Mouse (Mus musculus) hindbrain, embryonic 14.5 days (tissue): ENCODE results near the gene Tab1. TPM values are rescaled to one million over a fixed set of nuclear protein-coding genes. Genes with fewer than 3 reads are reported as not detected.

ENCODE experiments used
- ATAC-seq: fragments of 200-750 bp; cut with Nextera tagmentation; 2 replicates; pipeline ENCODE4 v1.8.0; 2017; ENCODE audit warnings: moderate number of reproducible peaks, mild to moderate bottlenecking, moderate TSS enrichment, moderate library complexity; ENCODE audit not compliant: low FRiP score
- DNase-seq: peaks from one replicate; pipeline ENCODE4 v3.0.0-alpha.2; 2015; ENCODE audit warnings: low spot score
- H3K27ac ChIP-seq: fragments of 300-500 bp; sonication (generic); 2 replicates; pipeline ENCODE4 v1.5.1; 2014; ENCODE audit warnings: mild to moderate bottlenecking, moderate library complexity
- H3K27me3 ChIP-seq: fragments of 300-500 bp; sonication (generic); 2 replicates; pipeline ENCODE4 v1.6.1; 2014; ENCODE audit warnings: mild to moderate bottlenecking, low read length, mixed read lengths; ENCODE audit not compliant: control insufficient read depth, insufficient read depth
- H3K36me3 ChIP-seq: fragments of 300-500 bp; sonication (generic); replicated peaks from 2 replicates; pipeline ENCODE4 v1.6.1; 2014; ENCODE audit not compliant: control insufficient read depth, insufficient read depth
- H3K4me1 ChIP-seq: fragments of 300-500 bp; sonication (generic); replicated peaks from 2 replicates; pipeline ENCODE4 v1.6.1; 2014; ENCODE audit warnings: antibody characterized with exemption, low read length, mixed read lengths; ENCODE audit not compliant: control insufficient read depth, insufficient read depth
- H3K4me2 ChIP-seq: fragments of 300-500 bp; sonication (generic); replicated peaks from 2 replicates; pipeline ENCODE4 v1.6.1; 2014; ENCODE audit warnings: mild to moderate bottlenecking, moderate library complexity
- H3K4me3 ChIP-seq: fragments of 300-500 bp; sonication (generic); replicated peaks from 2 replicates; pipeline ENCODE4 v1.5.1; 2014; ENCODE audit warnings: mild to moderate bottlenecking, low read length
- H3K9ac ChIP-seq: fragments of 300-500 bp; sonication (generic); 2 replicates; pipeline ENCODE4 v1.6.1; 2014
- H3K9me3 ChIP-seq: fragments of 300-500 bp; sonication (generic); 2 replicates; pipeline ENCODE4 v1.6.1; 2016; ENCODE audit warnings: low read length; ENCODE audit not compliant: control insufficient read depth
- WGBS: fragments of 180-500 bp; shearing (Covaris S2); extraction: QIAGEN DNeasy Blood & Tissue Kit; methylation state at CpG from one replicate; pipeline ENCODE4 v1.1.7; 2014; 5-methylcytosine and 5-hydroxymethylcytosine counted together
- polyA plus RNA-seq: library from polyadenylated mRNA; unstranded; fragments of >200 nt; fragmentation: Nextera tagmentation; extraction: Ambion mirVana; gene quantifications from 2 replicates; pipeline ENCODE4 v1.2.1, GENCODE M21; 2014

Tab1 gene
- polyA plus RNA-seq, 1 experiment from 2014 or later = 36.1 TPM

DNA sequence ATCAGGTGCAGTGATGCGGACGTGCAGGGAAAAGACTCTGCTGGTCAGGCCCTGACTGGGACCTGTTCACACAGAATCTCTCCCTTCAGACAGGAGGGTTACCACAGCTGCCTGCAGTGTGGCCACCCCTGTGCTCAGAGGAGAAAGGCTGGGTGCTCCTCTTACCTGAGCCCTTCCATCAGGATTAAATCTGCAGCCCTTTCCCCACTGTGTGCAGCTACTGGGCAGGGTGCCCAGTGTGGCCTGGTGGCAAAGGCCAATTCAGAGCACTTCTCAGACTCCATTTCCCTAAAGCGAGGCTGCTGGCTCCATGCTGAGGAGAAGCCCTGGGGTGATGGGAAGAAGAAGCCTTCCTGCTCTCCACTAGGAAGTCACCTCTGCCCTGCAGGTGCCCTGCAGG, 28.3 kb downstream of the Tab1 start:
- no peak overlapping the region for H3K9ac ChIP-seq

DNA sequence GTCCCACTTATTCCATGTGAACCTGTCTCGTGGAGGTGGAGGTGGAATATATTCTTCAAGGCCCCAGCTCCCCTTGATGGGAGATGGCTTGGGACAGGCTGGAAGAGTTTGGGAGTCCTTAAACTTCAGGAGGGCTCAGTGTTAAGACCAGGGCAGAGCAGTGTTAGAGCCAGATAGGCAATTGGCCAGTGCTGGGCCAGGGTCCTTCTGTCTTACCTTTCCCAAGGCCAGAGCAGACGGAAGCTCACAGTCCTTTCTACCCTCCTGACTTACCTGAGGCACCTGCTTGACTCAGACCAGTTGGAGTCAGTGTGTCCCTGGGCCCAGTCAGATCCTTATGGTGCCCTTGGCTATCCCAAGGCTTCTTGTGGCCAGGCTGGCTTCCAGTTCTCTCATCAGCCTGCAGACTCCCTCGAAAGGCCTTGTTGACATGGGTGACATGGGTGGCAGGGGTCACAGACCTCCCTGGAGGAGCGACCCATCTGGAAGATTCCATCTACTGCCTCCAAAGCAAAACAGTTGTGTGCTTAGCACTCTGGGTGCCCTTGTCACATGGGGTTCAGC, 29.6 kb downstream of the Tab1 start:
- Histone ChIP-seq H3K27ac (no peak overlapping the region), H3K4me3 (no peak overlapping the region), H3K9ac (no peak overlapping the region), H3K4me1 (no peaks in the 10 kb centered on the region), H3K27me3 (no peaks in the 10 kb centered on the region), H3K9me3 (no peaks in the 10 kb centered on the region), H3K4me2 (no peak overlapping the region), H3K36me3 (peaks cover 47% of the 10 kb centered on the region)
- DNase-seq (no peak), ATAC-seq (no peak)
- 87% methylated on average over 4 of the region's 4 CpGs for WGBS

More for the DNA sequence above, 28.3 kb downstream of the Tab1 start:
- ATAC-seq (no peak), DNase-seq (no peak)
- H3K27ac ChIP-seq = no peak overlapping the region
- H3K36me3 ChIP-seq = peaks cover 59% of the 10 kb centered on the region
- 94% methylated on average over 3 of the region's 3 CpGs for WGBS
- no peaks in the 10 kb centered on the region for H3K9me3 ChIP-seq
- H3K4me1 ChIP-seq = no peaks in the 10 kb centered on the region
- H3K4me3 ChIP-seq = no peak overlapping the region
- no peak overlapping the region for H3K4me2 ChIP-seq
- H3K27me3 ChIP-seq = no peaks in the 10 kb centered on the region

DNA sequence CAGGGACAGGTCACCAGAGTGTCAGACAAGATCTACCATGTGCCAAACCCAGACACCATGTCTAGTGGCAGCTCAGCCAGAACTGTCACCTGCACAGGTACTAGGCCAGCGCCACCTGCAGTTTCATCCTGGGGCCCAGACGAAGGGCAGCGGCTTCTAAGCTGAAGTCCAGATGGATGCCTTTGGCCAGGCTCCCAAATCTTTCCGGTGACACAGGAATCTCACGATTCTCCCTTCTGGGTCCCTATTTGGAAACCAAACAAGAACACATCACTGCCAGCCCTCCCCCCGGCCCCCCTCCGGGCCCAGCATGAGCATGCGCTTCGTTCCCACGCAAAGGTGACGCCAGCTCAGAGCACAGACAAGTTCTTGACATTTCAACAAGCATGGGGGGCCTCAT, 30.3 kb downstream of the Tab1 start:
- Histone ChIP-seq H3K36me3 (peaks cover 39% of the 10 kb centered on the region), H3K4me3 (no peak overlapping the region), H3K27me3 (no peaks in the 10 kb centered on the region), H3K27ac (no peak overlapping the region), H3K9me3 (no peaks in the 10 kb centered on the region), H3K9ac (no peak overlapping the region), H3K4me1 (no peaks in the 10 kb centered on the region), H3K4me2 (no peak overlapping the region)
- ATAC-seq = no peak
- WGBS = 76% methylated on average over 11 of the region's 11 CpGs
- DNase-seq = no peak

DNA sequence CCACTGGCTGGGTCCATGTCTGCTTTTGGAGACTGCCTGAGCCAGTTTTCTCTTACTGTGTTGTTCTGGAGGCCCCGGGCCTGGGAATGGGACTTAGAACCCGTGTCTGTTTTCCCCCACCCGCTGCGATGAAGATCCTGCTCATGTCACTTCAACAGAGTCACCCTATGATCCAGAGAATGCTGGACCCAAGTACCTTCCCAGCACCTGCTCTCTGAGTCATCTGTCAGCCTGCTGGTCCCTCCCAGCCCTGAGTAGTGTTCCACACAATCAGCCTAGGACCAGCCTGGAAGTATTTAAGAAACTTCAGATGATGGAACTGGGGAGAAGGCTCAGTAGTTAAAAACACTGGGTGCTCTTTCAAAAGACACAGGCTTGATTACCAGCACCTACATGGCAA, 30.8 kb downstream of the Tab1 start:
- Histone ChIP-seq H3K4me2 (no peak overlapping the region), H3K27ac (no peak overlapping the region), H3K4me3 (no peak overlapping the region), H3K9me3 (no peaks in the 10 kb centered on the region), H3K9ac (no peak overlapping the region), H3K36me3 (peaks cover 35% of the 10 kb centered on the region), H3K27me3 (no peaks in the 10 kb centered on the region), H3K4me1 (no peaks in the 10 kb centered on the region)
- 84% methylated on average over 4 of the region's 4 CpGs for WGBS
- ATAC-seq = no peak
- DNase-seq = no peak

DNA sequence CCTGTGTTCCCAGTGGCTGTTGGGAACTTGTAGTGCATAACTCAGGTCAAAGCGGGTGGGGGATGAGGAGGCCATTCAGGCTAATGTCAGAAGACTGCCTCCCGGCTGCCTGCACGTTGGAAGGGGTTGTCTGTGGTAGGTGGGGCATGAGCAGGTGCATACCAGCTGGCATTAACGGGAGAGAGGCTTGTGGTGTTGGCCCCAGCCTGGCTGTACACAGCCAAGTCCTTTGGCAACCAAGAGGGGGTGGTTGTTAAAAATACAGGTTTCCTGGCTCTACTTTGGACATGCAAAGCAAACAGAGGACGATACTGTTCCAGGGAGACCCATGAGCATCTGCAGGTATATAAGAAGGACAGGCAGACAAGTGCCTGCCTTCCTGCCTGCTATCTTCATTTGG, 32.5 kb downstream of the Tab1 start:
- H3K27ac ChIP-seq = no peak overlapping the region
- no peak for ATAC-seq
- H3K36me3 ChIP-seq = peaks cover 18% of the 10 kb centered on the region
- DNase-seq = no peak
- H3K9ac ChIP-seq = no peak overlapping the region
- H3K9me3 ChIP-seq = no peaks in the 10 kb centered on the region
- no peaks in the 10 kb centered on the region for H3K27me3 ChIP-seq
- 57% methylated on average over 5 of the region's 5 CpGs for WGBS
- no peak overlapping the region for H3K4me2 ChIP-seq
- H3K4me1 ChIP-seq = no peaks in the 10 kb centered on the region
- H3K4me3 ChIP-seq = no peak overlapping the region

DNA sequence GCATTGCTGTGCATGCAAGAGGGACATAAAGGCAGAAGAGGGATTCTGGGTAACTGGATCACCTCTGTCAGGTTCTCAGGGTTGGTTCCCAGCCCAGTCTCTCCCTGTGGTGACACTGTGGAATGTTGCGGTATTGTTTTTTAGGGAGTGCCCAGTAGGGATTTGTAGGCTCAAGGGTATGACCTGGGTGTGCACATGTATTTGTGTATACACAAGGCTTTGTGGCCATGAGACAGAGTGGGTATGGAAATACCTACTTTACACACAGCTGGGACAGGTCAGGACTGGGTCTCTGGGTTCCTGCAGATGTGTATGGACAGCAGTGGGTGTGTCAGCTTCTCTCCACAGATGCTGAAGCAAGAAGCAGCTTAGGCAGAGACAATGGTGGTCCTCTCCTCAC, 36.6 kb downstream of the Tab1 start:
- WGBS = 86% methylated on average over 1 of the region's 1 CpGs

DNA sequence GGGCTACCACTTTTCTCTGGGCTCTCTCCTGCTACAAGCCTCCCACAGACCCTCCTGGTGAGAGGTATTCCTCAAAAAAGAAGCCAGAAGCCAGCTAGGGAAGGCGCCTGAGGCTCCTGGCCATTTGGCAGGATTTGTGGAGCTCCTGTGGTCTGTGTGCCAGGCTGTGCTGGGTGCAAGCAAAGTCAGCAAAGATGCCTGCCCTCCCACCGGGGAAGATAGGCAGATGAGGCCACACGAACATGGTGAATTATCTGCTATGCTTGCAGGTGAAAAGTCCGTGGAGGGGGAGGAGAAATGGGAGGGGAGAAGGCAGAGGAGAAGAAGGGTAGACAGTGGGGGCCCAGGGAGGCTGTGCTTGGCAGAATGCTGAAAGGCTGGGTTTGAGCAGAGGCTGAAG, 37.4 kb downstream of the Tab1 start:
- Histone ChIP-seq H3K9me3 (no peaks in the 10 kb centered on the region), H3K36me3 (no peaks in the 10 kb centered on the region), H3K9ac (no peak overlapping the region), H3K4me2 (no peak overlapping the region), H3K27me3 (no peaks in the 10 kb centered on the region), H3K4me1 (peaks cover 13% of the 10 kb centered on the region), H3K27ac (no peak overlapping the region), H3K4me3 (no peak overlapping the region)
- ATAC-seq (no peak), DNase-seq (no peak)
- WGBS = 47% methylated on average over 4 of the region's 4 CpGs

More for the DNA sequence above, 36.6 kb downstream of the Tab1 start:
- Histone ChIP-seq H3K36me3 (no peaks in the 10 kb centered on the region), H3K27me3 (no peaks in the 10 kb centered on the region), H3K4me2 (no peak overlapping the region), H3K4me1 (0 out of 2 replicates have a peak, but pooled peaks cover 5% of the 10 kb centered on the region), H3K4me3 (no peak overlapping the region), H3K9ac (no peak overlapping the region), H3K27ac (no peak overlapping the region), H3K9me3 (no peaks in the 10 kb centered on the region)
- ATAC-seq (no peak), DNase-seq (no peak)

DNA sequence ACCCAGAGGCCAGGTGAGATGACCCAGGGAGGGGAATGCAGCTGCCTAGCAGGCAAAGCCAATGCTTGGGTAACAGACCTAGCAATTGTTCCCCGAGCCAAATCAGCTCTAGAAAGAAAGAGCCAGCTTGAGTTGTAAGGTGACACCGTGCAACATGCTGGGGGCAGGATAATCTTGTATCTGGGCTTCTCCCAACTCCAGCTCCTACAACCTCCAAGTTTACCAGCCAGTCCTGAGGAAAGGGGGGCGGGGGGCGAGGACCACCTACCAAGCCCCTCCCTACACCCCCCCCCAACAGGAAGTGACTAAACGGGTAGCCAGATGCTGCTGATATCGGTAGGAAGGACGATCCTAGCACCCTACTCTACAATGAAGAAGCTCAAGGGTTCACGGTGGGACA, 38.4 kb downstream of the Tab1 start:
- 9% methylated on average over 8 of the region's 8 CpGs for WGBS
- no peak for DNase-seq
- Histone ChIP-seq H3K9ac (no peak overlapping the region), H3K36me3 (no peaks in the 10 kb centered on the region), H3K4me1 (peaks cover 20% of the 10 kb centered on the region), H3K9me3 (no peaks in the 10 kb centered on the region), H3K27me3 (no peaks in the 10 kb centered on the region), H3K4me2 (no peak overlapping the region), H3K4me3 (no peak overlapping the region), H3K27ac (no peak overlapping the region)
- no peak for ATAC-seq

DNA sequence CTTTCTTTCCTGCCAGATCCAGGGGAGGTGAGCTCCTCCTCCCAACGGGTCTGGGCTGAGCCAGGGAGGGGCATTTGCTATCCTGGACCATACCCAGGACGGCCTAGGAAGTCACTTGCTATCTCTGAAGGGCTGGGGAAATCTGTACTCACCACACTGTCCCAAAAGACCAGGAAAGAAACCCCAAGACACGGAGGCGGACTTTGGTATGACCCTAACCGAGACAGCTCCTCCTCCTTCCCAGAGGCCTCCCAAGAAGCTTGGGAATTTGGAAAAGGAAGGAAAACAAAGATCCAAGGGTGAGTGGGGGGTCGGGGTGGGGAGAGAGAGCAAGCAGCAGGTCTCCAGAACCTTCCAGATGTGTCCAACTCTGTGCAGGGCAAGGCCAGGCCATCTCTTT, 38.9 kb downstream of the Tab1 start:
- Histone ChIP-seq H3K27ac (no peak overlapping the region), H3K36me3 (no peaks in the 10 kb centered on the region), H3K27me3 (no peaks in the 10 kb centered on the region), H3K4me1 (peaks cover 20% of the 10 kb centered on the region), H3K9ac (no peak overlapping the region), H3K4me2 (no peak overlapping the region), H3K4me3 (no peak overlapping the region), H3K9me3 (no peaks in the 10 kb centered on the region)
- DNase-seq (no peak), ATAC-seq (no peak)
- WGBS = 18% methylated on average over 6 of the region's 6 CpGs
